Mouse (Mus musculus): ENCODE results near the gene Aff1. TPM values are rescaled to one million over a fixed set of nuclear protein-coding genes. Genes with fewer than 3 reads are reported as not detected.
A peak's percentile ranks its signal among the peaks of the same experiment; 100 is the strongest.

Gene Aff1
- polyA plus RNA-seq, 1 experiment from 2014 or later = 7.3 TPM

GRCm38 (mm10) chr5:103681824-103682223 is 10.3 kb upstream of the Aff1 start:
- Histone ChIP-seq H3K4me3 (ENCODE audit: low read depth, low read length) (no peak overlapping the region), H3K9me3 (ENCODE audit: control insufficient read depth, low read length) (no peaks in the 10 kb centered on the region), H3K9ac (ENCODE audit: low read length) (no peak overlapping the region), H3K4me1 (replicated peaks; ENCODE audit: control insufficient read depth, insufficient read depth, low read length) (no peaks in the 10 kb centered on the region), H3K4me2 (ENCODE audit: low read length) (no peak overlapping the region), H3K27ac (ENCODE audit: low read depth) (no peak overlapping the region), H3K27me3 (replicated peaks; ENCODE audit: control insufficient read depth, insufficient read depth, low read length) (no peaks in the 10 kb centered on the region), H3K36me3 (ENCODE audit: control insufficient read depth, insufficient read depth, low read length) (no peaks in the 10 kb centered on the region)
- DNase-seq (ENCODE audit: low spot score) = no peak
- ATAC-seq (replicated peaks; ENCODE audit: low FRiP score, low TSS enrichment, low read depth) = no peak
- 43% methylated on average over 3 of the region's 3 CpGs for WGBS

- Histone ChIP-seq H3K4me2 (ENCODE audit: low read length) (no peak overlapping the region), H3K27me3 (replicated peaks; ENCODE audit: control insufficient read depth, insufficient read depth, low read length) (peaks cover 23% of the 10 kb centered on the region), H3K9me3 (ENCODE audit: control insufficient read depth, low read length) (no peaks in the 10 kb centered on the region), H3K4me1 (replicated peaks; ENCODE audit: control insufficient read depth, insufficient read depth, low read length) (0 out of 2 replicates have a peak, but pooled peaks cover 3% of the 10 kb centered on the region), H3K4me3 (ENCODE audit: low read depth, low read length) (no peak overlapping the region), H3K36me3 (ENCODE audit: control insufficient read depth, insufficient read depth, low read length) (no peaks in the 10 kb centered on the region), H3K27ac (ENCODE audit: low read depth) (no peak overlapping the region), H3K9ac (ENCODE audit: low read length) (no peak overlapping the region)
- DNase-seq (ENCODE audit: low spot score) = no peak
- no peak for ATAC-seq (replicated peaks; ENCODE audit: low FRiP score, low TSS enrichment, low read depth)
- WGBS = 86% methylated on average over 5 of the region's 5 CpGs
Measured at GRCm38 (mm10) chr5:103689645-103690044, 2.5 kb upstream of the Aff1 start.

GRCm38 (mm10) chr5:103690190-103690589 is 2.0 kb upstream of the Aff1 start:
- Histone ChIP-seq H3K9ac (ENCODE audit: low read length) (no peak overlapping the region), H3K27ac (ENCODE audit: low read depth) (no peak overlapping the region), H3K27me3 (replicated peaks; ENCODE audit: control insufficient read depth, insufficient read depth, low read length) (peaks cover 24% of the 10 kb centered on the region), H3K9me3 (ENCODE audit: control insufficient read depth, low read length) (no peaks in the 10 kb centered on the region), H3K4me3 (ENCODE audit: low read depth, low read length) (no peak overlapping the region), H3K4me1 (replicated peaks; ENCODE audit: control insufficient read depth, insufficient read depth, low read length) (0 out of 2 replicates have a peak, but pooled peaks cover 3% of the 10 kb centered on the region), H3K4me2 (ENCODE audit: low read length) (no peak overlapping the region), H3K36me3 (ENCODE audit: control insufficient read depth, insufficient read depth, low read length) (no peaks in the 10 kb centered on the region)
- DNase-seq (ENCODE audit: low spot score) (no peak), ATAC-seq (replicated peaks; ENCODE audit: low FRiP score, low TSS enrichment, low read depth) (no peak)
- 90% methylated on average over 8 of the region's 8 CpGs for WGBS

GRCm38 (mm10) chr5:103691171-103691570 is 1.0 kb upstream of the Aff1 start:
- ATAC-seq (replicated peaks; ENCODE audit: low FRiP score, low TSS enrichment, low read depth) (no peak), DNase-seq (ENCODE audit: low spot score) (no peak)
- no peak overlapping the region for H3K9ac ChIP-seq (ENCODE audit: low read length)
- H3K4me2 ChIP-seq (ENCODE audit: low read length) = peak overlapping the region; percentile 100
- H3K27me3 ChIP-seq (replicated peaks; ENCODE audit: control insufficient read depth, insufficient read depth, low read length) = peaks cover 24% of the 10 kb centered on the region
- H3K4me3 ChIP-seq (ENCODE audit: low read depth, low read length) = 0 out of 2 replicates have a peak overlapping the region, but pooled peaks have one; percentile 72
- H3K4me1 ChIP-seq (replicated peaks; ENCODE audit: control insufficient read depth, insufficient read depth, low read length) = 0 out of 2 replicates have a peak, but pooled peaks cover 3% of the 10 kb centered on the region
- H3K27ac ChIP-seq (ENCODE audit: low read depth) = no peak overlapping the region
- H3K9me3 ChIP-seq (ENCODE audit: control insufficient read depth, low read length) = no peaks in the 10 kb centered on the region
- H3K36me3 ChIP-seq (ENCODE audit: control insufficient read depth, insufficient read depth, low read length) = no peaks in the 10 kb centered on the region

- Histone ChIP-seq H3K4me1 (replicated peaks; ENCODE audit: control insufficient read depth, insufficient read depth, low read length) (0 out of 2 replicates have a peak, but pooled peaks cover 3% of the 10 kb centered on the region), H3K27ac (ENCODE audit: low read depth) (no peak overlapping the region), H3K4me3 (ENCODE audit: low read depth, low read length) (peak overlapping the region; percentile 72), H3K9me3 (ENCODE audit: control insufficient read depth, low read length) (no peaks in the 10 kb centered on the region), H3K27me3 (replicated peaks; ENCODE audit: control insufficient read depth, insufficient read depth, low read length) (peaks cover 24% of the 10 kb centered on the region), H3K9ac (ENCODE audit: low read length) (peak overlapping the region; percentile 52), H3K36me3 (ENCODE audit: control insufficient read depth, insufficient read depth, low read length) (no peaks in the 10 kb centered on the region), H3K4me2 (ENCODE audit: low read length) (peak overlapping the region; percentile 100)
- DNase-seq (ENCODE audit: low spot score) (no peak), ATAC-seq (replicated peaks; ENCODE audit: low FRiP score, low TSS enrichment, low read depth) (no peak)
- WGBS = under 1% methylated on average over 34 of the region's 34 CpGs
Measured at GRCm38 (mm10) chr5:103692531-103693040, 412 bp downstream of the Aff1 start.

GRCm38 (mm10) chr5:103693041-103693641 is 967 bp downstream of the Aff1 start:
- no peaks in the 10 kb centered on the region for H3K36me3 ChIP-seq (ENCODE audit: control insufficient read depth, insufficient read depth, low read length)
- 0 out of 2 replicates have a peak, but pooled peaks cover 3% of the 10 kb centered on the region for H3K4me1 ChIP-seq (replicated peaks; ENCODE audit: control insufficient read depth, insufficient read depth, low read length)
- no peak overlapping the region for H3K27ac ChIP-seq (ENCODE audit: low read depth)
- no peak for ATAC-seq (replicated peaks; ENCODE audit: low FRiP score, low TSS enrichment, low read depth)
- H3K4me2 ChIP-seq (ENCODE audit: low read length) = peak overlapping the region; percentile 100
- H3K4me3 ChIP-seq (ENCODE audit: low read depth, low read length) = peak overlapping the region; percentile 72
- H3K27me3 ChIP-seq (replicated peaks; ENCODE audit: control insufficient read depth, insufficient read depth, low read length) = peaks cover 24% of the 10 kb centered on the region
- H3K9me3 ChIP-seq (ENCODE audit: control insufficient read depth, low read length) = no peaks in the 10 kb centered on the region
- H3K9ac ChIP-seq (ENCODE audit: low read length) = peak overlapping the region; percentile 52; the same call in 1 of the 2 replicates
- WGBS = under 1% methylated on average over 28 of the region's 28 CpGs
- peak; percentile 67 for DNase-seq (ENCODE audit: low spot score)

GRCm38 (mm10) chr5:103694094-103694493 is 1.9 kb downstream of the Aff1 start:
- Histone ChIP-seq H3K9ac (ENCODE audit: low read length) (no peak overlapping the region), H3K4me3 (ENCODE audit: low read depth, low read length) (no peak overlapping the region), H3K27ac (ENCODE audit: low read depth) (no peak overlapping the region), H3K4me1 (replicated peaks; ENCODE audit: control insufficient read depth, insufficient read depth, low read length) (0 out of 2 replicates have a peak, but pooled peaks cover 3% of the 10 kb centered on the region), H3K4me2 (ENCODE audit: low read length) (no peak overlapping the region), H3K27me3 (replicated peaks; ENCODE audit: control insufficient read depth, insufficient read depth, low read length) (peaks cover 24% of the 10 kb centered on the region), H3K9me3 (ENCODE audit: control insufficient read depth, low read length) (no peaks in the 10 kb centered on the region), H3K36me3 (ENCODE audit: control insufficient read depth, insufficient read depth, low read length) (no peaks in the 10 kb centered on the region)
- DNase-seq (ENCODE audit: low spot score) (no peak), ATAC-seq (replicated peaks; ENCODE audit: low FRiP score, low TSS enrichment, low read depth) (no peak)
- 56% methylated on average over 6 of the region's 6 CpGs for WGBS

- ATAC-seq (replicated peaks; ENCODE audit: low FRiP score, low TSS enrichment, low read depth) = no peak
- H3K9ac ChIP-seq (ENCODE audit: low read length) = no peak overlapping the region
- H3K27me3 ChIP-seq (replicated peaks; ENCODE audit: control insufficient read depth, insufficient read depth, low read length) = peaks cover 18% of the 10 kb centered on the region
- H3K36me3 ChIP-seq (ENCODE audit: control insufficient read depth, insufficient read depth, low read length) = no peaks in the 10 kb centered on the region
- no peak overlapping the region for H3K4me3 ChIP-seq (ENCODE audit: low read depth, low read length)
- no peak overlapping the region for H3K4me2 ChIP-seq (ENCODE audit: low read length)
- H3K4me1 ChIP-seq (replicated peaks; ENCODE audit: control insufficient read depth, insufficient read depth, low read length) = no peaks in the 10 kb centered on the region
- no peak overlapping the region for H3K27ac ChIP-seq (ENCODE audit: low read depth)
- 80% methylated on average over 5 of the region's 5 CpGs for WGBS
- no peaks in the 10 kb centered on the region for H3K9me3 ChIP-seq (ENCODE audit: control insufficient read depth, low read length)
- DNase-seq (ENCODE audit: low spot score) = no peak
Measured at GRCm38 (mm10) chr5:103697875-103698491, 5.8 kb downstream of the Aff1 start.

Measured in intestine, embryonic 14.5 days (tissue).